Mouse (Mus musculus) kidney, postnatal 10 days (tissue): ENCODE measurements at regions not wholly inside any gene's neighbourhood (a gene's known extent, or its start where the extent isn't known, plus 50 kb on each side); places are given as distances from the start of the nearest gene placed in this dataset.

Experiments
- DNase-seq: peaks from one replicate; pipeline ENCODE4 v3.0.0; 2021; ENCODE audit warnings: mixed read lengths

GRCm38 (mm10) chr8:128242465-128243251, 115.7 kb upstream of the Nrp1 start:
- DNase-seq: no peak

- no peak for DNase-seq
Observed at GRCm38 (mm10) chr8:128251723-128252122, 106.7 kb upstream of the Nrp1 start.

GRCm38 (mm10) chr8:128260836-128261235, 97.6 kb upstream of the Nrp1 start:
- DNase-seq: no peak

- DNase-seq: no peak
Observed at GRCm38 (mm10) chr8:128261367-128261766, 97.0 kb upstream of the Nrp1 start.

- DNase-seq: no peak
Observed at GRCm38 (mm10) chr8:128263251-128263947, 95.0 kb upstream of the Nrp1 start.

- DNase-seq: peak; percentile 61
Observed at GRCm38 (mm10) chr8:128267261-128267660, 91.1 kb upstream of the Nrp1 start.

GRCm38 (mm10) chr8:128268010-128268409, 90.4 kb upstream of the Nrp1 start:
- DNase-seq: no peak

GRCm38 (mm10) chr8:128269546-128269945, 88.9 kb upstream of the Nrp1 start:
- no peak for DNase-seq

GRCm38 (mm10) chr8:128272866-128273344, 85.5 kb upstream of the Nrp1 start:
- peak; percentile 33 for DNase-seq

- DNase-seq: no peak
Observed at GRCm38 (mm10) chr8:128276475-128276874, 81.9 kb upstream of the Nrp1 start.

- no peak for DNase-seq
Observed at GRCm38 (mm10) chr8:128282802-128283201, 75.6 kb upstream of the Nrp1 start.

- DNase-seq: no peak
Observed at GRCm38 (mm10) chr8:128283365-128283764, 75.0 kb upstream of the Nrp1 start.

GRCm38 (mm10) chr8:128284816-128285215, 73.6 kb upstream of the Nrp1 start:
- no peak for DNase-seq

GRCm38 (mm10) chr8:128290076-128290475, 68.3 kb upstream of the Nrp1 start:
- DNase-seq: peak; percentile 35

GRCm38 (mm10) chr8:128292394-128292793, 66.0 kb upstream of the Nrp1 start:
- DNase-seq: no peak

GRCm38 (mm10) chr8:128296728-128297380, 61.5 kb upstream of the Nrp1 start:
- no peak for DNase-seq

GRCm38 (mm10) chr8:128302322-128302721, 56.1 kb upstream of the Nrp1 start:
- DNase-seq: no peak
